Mouse (Mus musculus) E14TG2a.4 (cell line): ENCODE results near the gene Ermard.
"Not testable (repeated sequence)": the region's sequence is repeated elsewhere in the genome, so short reads cannot be mapped to it uniquely, and the experiment has no call there.

Experiments
- CTCF ChIP-seq: conservative IDR thresholded peaks from 2 replicates; pipeline ENCODE4 v1.5.1; 2014; ENCODE audit warnings: low read length
- NANOG ChIP-seq: IDR thresholded peaks from 2 replicates; pipeline ENCODE4 v1.6.1; 2014; ENCODE audit warnings: borderline replicate concordance, low read length, mixed read lengths
- POU5F1 ChIP-seq: IDR thresholded peaks from 2 replicates; pipeline ENCODE4 v1.6.1; 2014; ENCODE audit warnings: low read length, borderline replicate concordance

GRCm38 (mm10) chr17:15024502-15025193, 16.4 kb upstream of the Ermard start:
- not testable (repeated sequence) for TF ChIP-seq CTCF, NANOG, POU5F1
